Mouse (Mus musculus) embryonic facial prominence, embryonic 13.5 days (tissue): ENCODE results near the gene Eps8l2. TPM values are rescaled to one million over a fixed set of nuclear protein-coding genes. Genes with fewer than 3 reads are reported as not detected.
"Not testable (repeated sequence)": the region's sequence is repeated elsewhere in the genome, so short reads cannot be mapped to it uniquely, and the experiment has no call there.

Source experiments
- ATAC-seq: fragments of 200-750 bp; cut with Nextera tagmentation; 2 replicates; pipeline ENCODE4 v1.8.0; 2017; ENCODE audit warnings: low read depth; ENCODE audit not compliant: insufficient number of reproducible peaks, insufficient read depth, low FRiP score, low TSS enrichment
- H3K27ac ChIP-seq: fragments of 300-500 bp; sonication (generic); 2 replicates; pipeline ENCODE4 v1.5.1; 2015; ENCODE audit warnings: moderate library complexity, mild to moderate bottlenecking, inconsistent platforms
- H3K27me3 ChIP-seq: fragments of 300-500 bp; sonication (generic); 2 replicates; pipeline ENCODE4 v1.6.1; 2015; ENCODE audit warnings: mild to moderate bottlenecking, inconsistent platforms
- H3K36me3 ChIP-seq: fragments of 300-500 bp; sonication (generic); 2 replicates; pipeline ENCODE4 v1.6.1; 2015; ENCODE audit warnings: mild to moderate bottlenecking, inconsistent platforms
- H3K4me1 ChIP-seq: fragments of 300-500 bp; sonication (generic); 2 replicates; pipeline ENCODE4 v1.6.1; 2015; ENCODE audit warnings: inconsistent platforms
- H3K4me2 ChIP-seq: fragments of 300-500 bp; sonication (generic); 2 replicates; pipeline ENCODE4 v1.6.1; 2015; ENCODE audit warnings: moderate library complexity, mild to moderate bottlenecking, inconsistent platforms
- H3K4me3 ChIP-seq: fragments of 300-500 bp; sonication (generic); 2 replicates; pipeline ENCODE4 v1.5.1; 2015; ENCODE audit warnings: mild to moderate bottlenecking, inconsistent platforms
- H3K9ac ChIP-seq: fragments of 300-500 bp; sonication (generic); 2 replicates; pipeline ENCODE4 v1.6.1; 2015; ENCODE audit warnings: mild to moderate bottlenecking, inconsistent platforms
- H3K9me3 ChIP-seq: fragments of 300-500 bp; sonication (generic); 2 replicates; pipeline ENCODE4 v1.6.1; 2016; ENCODE audit warnings: inconsistent platforms
- WGBS: fragments of 180-500 bp; shearing (Covaris S2); methylation state at CpG from one replicate; pipeline ENCODE4 v1.1.7; 2015; ENCODE audit warnings: mixed read lengths; 5-methylcytosine and 5-hydroxymethylcytosine counted together
- polyA plus RNA-seq: library from polyadenylated mRNA; unstranded; fragments of >200 nt; fragmentation: Nextera tagmentation; extraction: Ambion mirVana; gene quantifications from 2 replicates; pipeline ENCODE4 v1.2.1, GENCODE M21; 2015

The Eps8l2 gene
- polyA plus RNA-seq, 1 experiment from 2014 or later, result 13.1 TPM

GRCm38 (mm10) chr7:141392552-141393222, 54.0 kb downstream of the Eps8l2 start:
- H3K4me1 ChIP-seq, result peaks cover 19% of the 10 kb centered on the region
- no peaks in the 10 kb centered on the region; the same call in 1 of the 2 replicates for H3K27me3 ChIP-seq
- peak overlapping the region; percentile 59 for H3K4me3 ChIP-seq
- ATAC-seq, result no peak
- H3K4me2 ChIP-seq, result peak overlapping the region; percentile 88
- 30% methylated on average over 9 of the region's 9 CpGs for WGBS
- H3K27ac ChIP-seq, result peak overlapping the region; percentile 84; the same call in 1 of the 2 replicates
- peak overlapping the region; percentile 80 for H3K9ac ChIP-seq
- H3K9me3 ChIP-seq, result no peaks in the 10 kb centered on the region
- peaks cover 16% of the 10 kb centered on the region for H3K36me3 ChIP-seq

GRCm38 (mm10) chr7:141394158-141394557, 55.5 kb downstream of the Eps8l2 start:
- Histone ChIP-seq H3K4me3 (no peak overlapping the region), H3K4me2 (no peak overlapping the region), H3K36me3 (peaks cover 30% of the 10 kb centered on the region), H3K9ac (no peak overlapping the region), H3K9me3 (no peaks in the 10 kb centered on the region), H3K27ac (no peak overlapping the region), H3K27me3 (no peaks in the 10 kb centered on the region; the same call in 1 of the 2 replicates), H3K4me1 (peaks cover 19% of the 10 kb centered on the region)
- 90% methylated on average over 7 of the region's 7 CpGs for WGBS
- ATAC-seq, result no peak

DNA sequence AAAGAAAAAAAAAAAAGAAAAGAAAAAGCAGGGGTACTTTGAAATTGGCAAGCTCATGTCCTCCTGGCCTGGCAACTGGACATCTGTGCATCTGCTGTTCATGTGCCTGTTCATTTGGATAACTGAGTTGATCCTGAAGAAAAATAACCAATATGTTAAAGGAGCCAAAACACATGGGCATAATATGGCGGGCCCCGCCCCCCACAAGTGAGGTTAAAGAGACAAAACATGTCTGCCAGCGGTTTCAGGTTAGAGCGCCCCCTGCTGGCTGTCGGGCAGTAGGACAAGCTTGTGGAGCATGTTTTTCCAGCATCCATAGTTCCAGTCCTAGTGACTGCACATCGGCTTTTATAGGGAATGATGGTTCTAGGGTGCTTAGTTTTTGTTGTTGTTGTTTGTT, 56.1 kb downstream of the Eps8l2 start:
- H3K9ac ChIP-seq, result no peak overlapping the region
- peaks cover 36% of the 10 kb centered on the region for H3K36me3 ChIP-seq
- peaks cover 19% of the 10 kb centered on the region for H3K4me1 ChIP-seq
- no peak overlapping the region for H3K4me3 ChIP-seq
- H3K27ac ChIP-seq, result no peak overlapping the region
- ATAC-seq, result no peak
- H3K4me2 ChIP-seq, result no peak overlapping the region
- no peaks in the 10 kb centered on the region; the same call in 1 of the 2 replicates for H3K27me3 ChIP-seq
- H3K9me3 ChIP-seq, result no peaks in the 10 kb centered on the region
- 21% methylated on average over 6 of the region's 6 CpGs for WGBS

GRCm38 (mm10) chr7:141395348-141395747, 56.7 kb downstream of the Eps8l2 start:
- no peak overlapping the region for H3K9ac ChIP-seq
- ATAC-seq, result no peak
- peaks cover 42% of the 10 kb centered on the region for H3K36me3 ChIP-seq
- peaks cover 19% of the 10 kb centered on the region for H3K4me1 ChIP-seq
- H3K4me2 ChIP-seq, result no peak overlapping the region
- WGBS, result 70% methylated on average over 1 of the region's 1 CpGs
- no peaks in the 10 kb centered on the region for H3K9me3 ChIP-seq
- no peak overlapping the region for H3K4me3 ChIP-seq
- H3K27ac ChIP-seq, result no peak overlapping the region
- H3K27me3 ChIP-seq, result no peaks in the 10 kb centered on the region; the same call in 1 of the 2 replicates

GRCm38 (mm10) chr7:141403305-141403704, 64.6 kb downstream of the Eps8l2 start:
- H3K36me3 ChIP-seq, result peaks cover 66% of the 10 kb centered on the region

DNA sequence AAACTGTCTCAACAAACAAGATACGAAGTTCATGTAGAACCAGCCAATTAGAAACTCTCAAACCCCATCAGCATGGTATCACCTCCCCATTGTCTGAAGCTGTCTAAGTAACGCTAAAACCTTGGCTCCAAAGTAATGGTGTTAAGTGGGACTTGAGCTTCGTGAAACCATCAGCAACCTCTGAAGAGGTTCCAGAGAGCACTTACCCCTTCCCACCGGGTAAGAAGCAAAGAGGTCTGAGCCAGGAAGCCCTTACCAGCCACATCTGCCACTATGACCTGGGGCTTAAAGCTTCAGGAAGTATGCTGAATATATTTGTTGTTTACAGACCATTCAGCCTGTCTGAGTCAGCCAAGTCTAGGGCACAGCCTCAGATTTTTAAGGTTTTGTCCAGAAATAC, 66.8 kb downstream of the Eps8l2 start:
- Histone ChIP-seq H3K36me3 (peaks cover 66% of the 10 kb centered on the region), H3K4me1 (peaks cover 5% of the 10 kb centered on the region; the same call in 1 of the 2 replicates), H3K27me3 (no peaks in the 10 kb centered on the region), H3K27ac (no peak overlapping the region), H3K4me2 (no peak overlapping the region), H3K9me3 (no peaks in the 10 kb centered on the region), H3K4me3 (no peak overlapping the region), H3K9ac (0 out of 2 replicates have a peak overlapping the region, but pooled peaks have one; percentile 21)
- no peak for ATAC-seq
- 81% methylated on average over 4 of the region's 4 CpGs for WGBS

More at GRCm38 (mm10) chr7:141403305-141403704, 64.6 kb downstream of the Eps8l2 start:
- Histone ChIP-seq H3K9ac (no peak overlapping the region), H3K4me1 (no peaks in the 10 kb centered on the region), H3K4me3 (no peak overlapping the region), H3K27me3 (no peaks in the 10 kb centered on the region), H3K27ac (no peak overlapping the region), H3K9me3 (no peaks in the 10 kb centered on the region), H3K4me2 (no peak overlapping the region)
- 54% methylated on average over 5 of the region's 5 CpGs for WGBS
- ATAC-seq, result no peak

- H3K36me3 ChIP-seq, result peaks cover 53% of the 10 kb centered on the region
- H3K9ac ChIP-seq, H3K9me3 ChIP-seq, H3K27ac ChIP-seq, H3K27me3 ChIP-seq, H3K4me3 ChIP-seq, ATAC-seq, H3K4me2 ChIP-seq, H3K4me1 ChIP-seq: not testable (repeated sequence)
- WGBS, result 95% methylated on average over 7 of the region's 7 CpGs
These were observed 69.0 kb downstream of the Eps8l2 start for GRCm38 (mm10) chr7:141407670-141408069.

GRCm38 (mm10) chr7:141408833-141409232, 70.2 kb downstream of the Eps8l2 start:
- no peaks in the 10 kb centered on the region for H3K9me3 ChIP-seq
- H3K36me3 ChIP-seq, result peaks cover 45% of the 10 kb centered on the region
- no peak overlapping the region for H3K4me3 ChIP-seq
- no peaks in the 10 kb centered on the region for H3K27me3 ChIP-seq
- 16% methylated on average over 11 of the region's 11 CpGs for WGBS
- H3K4me1 ChIP-seq, result peaks cover 13% of the 10 kb centered on the region
- no peak overlapping the region for H3K4me2 ChIP-seq
- ATAC-seq, result no peak
- H3K27ac ChIP-seq, result no peak overlapping the region
- H3K9ac ChIP-seq, result peak overlapping the region; percentile 41; the same call in 1 of the 2 replicates

DNA sequence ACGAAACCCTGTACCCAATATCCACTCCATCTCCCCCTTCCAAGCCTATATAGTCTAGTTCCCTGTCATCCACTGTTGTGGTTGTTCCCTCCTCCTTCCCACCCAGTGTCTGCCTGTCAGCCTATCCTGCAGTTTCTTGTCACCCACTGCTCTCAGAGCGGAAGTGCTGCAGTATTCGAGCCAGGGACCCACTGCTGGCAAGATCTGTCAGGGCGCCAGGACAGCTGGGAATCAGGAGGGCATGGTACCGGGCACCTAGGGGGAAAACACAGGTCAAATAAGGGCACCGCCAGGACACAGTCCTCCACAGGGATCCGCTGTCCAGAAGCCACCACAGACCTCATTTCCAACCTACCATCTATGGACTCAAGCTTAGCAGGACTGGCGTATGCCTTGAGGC, 72.0 kb downstream of the Eps8l2 start:
- H3K27me3 ChIP-seq, result no peaks in the 10 kb centered on the region
- peaks cover 45% of the 10 kb centered on the region for H3K36me3 ChIP-seq
- H3K9ac ChIP-seq, result peak overlapping the region; percentile 3; the same call in 1 of the 2 replicates
- 94% methylated on average over 8 of the region's 8 CpGs for WGBS
- peaks cover 18% of the 10 kb centered on the region for H3K4me1 ChIP-seq
- H3K27ac ChIP-seq, result no peak overlapping the region
- no peak overlapping the region for H3K4me2 ChIP-seq
- H3K4me3 ChIP-seq, result no peak overlapping the region
- no peak for ATAC-seq
- no peaks in the 10 kb centered on the region for H3K9me3 ChIP-seq

DNA sequence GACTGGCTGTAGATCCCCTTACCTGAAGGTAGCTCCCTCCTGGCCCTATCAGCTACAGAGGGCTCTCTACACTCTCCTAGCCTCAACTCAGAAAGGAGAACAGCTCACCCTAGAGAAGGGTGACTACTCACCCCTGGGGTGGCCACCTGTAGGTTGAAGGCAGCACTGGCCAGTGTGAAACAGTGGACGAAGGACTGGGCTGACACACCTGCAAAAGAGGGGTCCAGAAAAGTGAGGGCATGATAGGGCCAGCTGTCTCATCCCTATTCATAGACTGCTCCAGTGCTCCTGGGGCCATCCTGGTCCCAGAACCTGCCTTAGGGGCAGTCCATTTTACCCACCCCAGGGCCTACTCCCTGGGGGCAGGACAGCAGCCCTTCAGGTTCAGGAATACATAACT, 73.0 kb downstream of the Eps8l2 start:
- Histone ChIP-seq H3K4me1 (peaks cover 18% of the 10 kb centered on the region), H3K27ac (no peak overlapping the region), H3K27me3 (no peaks in the 10 kb centered on the region), H3K4me3 (no peak overlapping the region), H3K9me3 (no peaks in the 10 kb centered on the region), H3K9ac (no peak overlapping the region), H3K36me3 (peaks cover 40% of the 10 kb centered on the region), H3K4me2 (no peak overlapping the region)
- no peak for ATAC-seq
- 88% methylated on average over 1 of the region's 1 CpGs for WGBS
